Mouse (Mus musculus): Measurements from ENCODE around the gene Agtrap.
"Not testable (repeated sequence)": the region's sequence is repeated elsewhere in the genome, so short reads cannot be mapped to it uniquely, and the experiment has no call there.

Agtrap gene

GRCm38 (mm10) chr4:148074521-148075189 is 13.2 kb downstream of the Agtrap start:
- no peak for DNase-seq

DNA sequence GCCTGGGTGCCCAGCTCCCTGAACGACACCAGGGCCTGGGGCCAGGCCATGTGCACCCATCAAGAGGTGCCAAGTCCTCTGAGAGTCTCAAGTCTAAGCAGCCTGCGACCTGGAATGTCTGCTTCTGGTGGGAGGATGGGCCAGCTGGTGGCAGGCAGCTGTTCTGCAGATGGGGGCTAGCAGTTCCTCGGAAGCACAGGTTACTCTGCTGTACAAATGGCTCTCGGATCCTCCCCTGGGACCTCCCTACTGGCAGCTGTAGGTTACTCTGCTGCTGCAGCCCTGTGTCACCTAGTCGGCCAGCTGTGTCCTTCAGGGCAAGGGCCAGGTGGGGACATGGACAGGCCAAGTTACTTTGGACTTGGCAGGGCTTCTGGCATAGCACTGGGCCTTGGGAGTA is 16.3 kb downstream of the Agtrap start:
- no peak for DNase-seq

DNA sequence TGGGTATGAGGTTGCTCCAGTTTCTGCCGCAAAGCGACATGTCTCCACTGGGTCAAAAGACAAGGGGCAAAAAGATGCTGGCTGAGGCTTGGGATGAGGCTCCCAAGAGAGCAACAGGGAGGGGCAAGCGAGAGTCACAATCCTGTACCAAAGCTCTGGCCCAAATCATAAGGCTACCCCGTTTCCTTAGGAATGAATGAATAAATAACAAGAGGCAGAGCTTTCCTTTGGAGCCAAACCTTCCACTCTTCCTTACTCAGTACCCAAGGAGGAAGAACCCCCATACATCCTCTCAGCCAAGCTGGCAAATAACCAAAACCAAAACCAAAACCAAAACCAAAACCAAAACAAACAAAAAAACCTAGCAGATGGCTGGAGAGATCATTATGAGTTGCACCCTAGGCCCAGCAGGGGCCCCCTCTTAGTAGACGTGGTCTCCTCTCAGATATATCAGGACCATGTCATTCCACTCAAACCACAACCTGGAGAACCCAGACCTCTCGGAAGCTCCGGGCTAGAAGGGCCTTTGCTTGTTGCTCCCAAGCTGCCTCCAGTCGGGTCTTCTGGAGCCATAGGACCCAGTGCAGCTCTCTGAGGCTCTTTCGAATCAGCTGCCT is 18.1 kb downstream of the Agtrap start:
- DNase-seq, result no peak

DNA sequence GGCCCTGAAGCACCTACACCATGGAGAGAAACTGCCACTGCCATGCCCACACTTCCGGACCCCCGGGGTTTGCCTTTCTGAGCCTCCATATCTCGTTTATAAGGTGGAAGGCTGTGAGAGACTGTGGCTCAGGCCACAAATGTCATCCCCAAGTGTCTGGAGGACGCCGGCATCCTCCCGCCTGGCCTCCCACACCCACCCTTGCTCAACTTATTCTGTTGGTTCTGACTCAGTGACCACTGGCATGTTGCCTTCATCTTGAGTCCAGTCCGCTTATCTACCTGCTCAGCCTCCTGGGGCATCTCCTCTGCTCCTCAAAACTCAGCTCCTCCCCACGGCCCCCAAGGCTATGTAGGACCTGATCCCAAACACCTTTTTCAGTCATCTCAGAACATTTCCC is 20.5 kb downstream of the Agtrap start:
- no peak for DNase-seq

DNA sequence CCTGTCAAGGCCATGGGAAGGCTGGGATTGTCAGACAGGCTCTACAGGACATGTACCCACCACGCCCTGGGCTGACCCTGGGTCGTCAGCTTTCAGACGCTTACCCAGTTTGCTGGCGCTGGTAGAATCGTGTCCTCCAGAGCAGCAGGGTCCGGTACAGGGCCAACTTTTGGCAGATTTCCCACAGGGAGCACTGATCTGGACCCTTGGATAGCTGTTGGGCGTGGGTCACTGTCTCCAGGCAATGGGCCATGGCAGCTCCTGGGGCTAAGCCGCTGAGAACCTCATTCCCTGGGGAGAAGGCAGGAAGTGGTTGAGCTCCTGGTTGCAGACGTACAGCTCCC is 21.5 kb downstream of the Agtrap start:
- peak; percentile 78 for DNase-seq

DNA sequence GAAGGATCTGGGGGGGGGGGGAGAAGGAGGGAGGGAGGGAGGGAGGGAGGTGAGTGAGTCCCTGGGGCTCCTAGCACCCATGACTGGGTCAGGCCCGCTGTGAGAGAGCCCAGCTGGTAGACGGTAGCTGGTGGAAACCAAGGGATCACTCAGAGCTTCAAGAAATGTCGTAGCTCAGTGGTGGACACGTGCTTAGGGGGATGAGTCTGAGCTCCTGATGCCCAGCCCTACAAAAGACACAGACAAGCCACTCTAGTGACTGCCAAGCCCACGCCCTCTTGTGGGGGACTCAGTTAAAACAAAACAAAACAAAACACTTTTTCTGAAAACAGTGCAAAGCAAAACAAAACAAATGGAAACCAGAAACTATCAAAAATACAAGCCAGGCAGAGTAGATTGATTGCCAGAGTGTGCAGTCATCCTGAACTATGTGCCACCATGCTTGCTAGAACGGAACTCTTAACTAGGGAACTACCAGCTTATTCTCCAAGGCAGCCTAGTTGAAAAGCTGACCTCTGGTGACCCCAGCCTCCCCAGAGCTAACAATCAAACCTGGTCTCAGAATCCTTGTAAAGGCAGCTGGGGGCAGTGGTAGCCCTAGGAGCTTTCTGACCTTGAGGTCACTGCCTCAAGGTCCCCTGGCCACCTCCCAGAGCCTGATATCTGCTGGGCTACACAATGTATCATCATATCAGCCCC is 22.0 kb downstream of the Agtrap start:
- no peak for DNase-seq

- DNase-seq, result no peak
These were observed 26.7 kb downstream of the Agtrap start for GRCm38 (mm10) chr4:148061086-148061480.

DNA sequence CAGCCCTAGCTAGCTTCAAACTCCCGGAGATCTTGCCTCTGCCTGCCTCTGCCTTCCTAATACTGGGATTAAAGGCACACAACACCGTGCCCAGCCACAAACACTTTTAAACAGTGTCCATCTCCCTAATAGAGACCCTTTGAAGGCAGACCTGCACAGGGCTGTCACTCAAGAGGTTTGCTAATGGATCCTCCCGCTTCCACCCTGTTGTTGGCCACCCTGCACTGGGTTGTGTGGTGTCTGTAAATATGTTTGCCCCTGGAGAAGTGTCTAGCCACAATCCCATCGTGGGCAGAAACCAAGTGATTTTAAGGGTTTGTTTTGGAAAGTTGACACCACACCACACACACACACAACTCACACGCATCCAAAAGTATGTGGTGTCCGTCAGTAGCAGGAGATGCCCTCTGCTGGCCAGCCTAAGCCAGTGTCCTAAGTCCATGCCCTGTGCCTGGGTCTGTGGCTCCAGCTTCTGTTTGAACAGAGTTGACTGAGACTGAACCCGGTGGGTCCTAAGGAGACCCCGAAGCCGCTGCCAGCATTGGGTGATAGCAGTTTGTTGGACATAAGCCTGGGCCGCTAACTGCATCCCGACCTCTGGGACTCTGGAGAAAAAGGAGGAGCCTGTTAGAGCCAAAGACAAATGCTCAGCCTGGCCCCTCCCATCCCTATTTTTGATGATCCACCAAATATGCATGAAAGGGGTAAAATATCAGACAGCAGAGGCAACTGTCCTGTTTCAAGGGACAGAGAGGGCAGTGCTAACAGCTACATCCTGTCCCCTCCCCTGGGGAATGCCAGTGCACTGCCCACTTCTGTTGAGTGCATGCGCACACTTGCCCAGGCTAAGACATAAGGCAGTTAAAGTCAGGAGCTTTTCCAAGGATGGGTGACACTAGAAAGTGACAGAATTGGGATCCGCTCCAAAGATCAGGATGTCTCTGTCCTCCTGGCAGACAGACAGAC is 27.4 kb downstream of the Agtrap start:
- DNase-seq, result peak; percentile 71

- DNase-seq, result no peak
These were observed 28.8 kb downstream of the Agtrap start for GRCm38 (mm10) chr4:148058993-148059392.

GRCm38 (mm10) chr4:148058218-148058819 is 29.5 kb downstream of the Agtrap start:
- DNase-seq, result no peak

DNA sequence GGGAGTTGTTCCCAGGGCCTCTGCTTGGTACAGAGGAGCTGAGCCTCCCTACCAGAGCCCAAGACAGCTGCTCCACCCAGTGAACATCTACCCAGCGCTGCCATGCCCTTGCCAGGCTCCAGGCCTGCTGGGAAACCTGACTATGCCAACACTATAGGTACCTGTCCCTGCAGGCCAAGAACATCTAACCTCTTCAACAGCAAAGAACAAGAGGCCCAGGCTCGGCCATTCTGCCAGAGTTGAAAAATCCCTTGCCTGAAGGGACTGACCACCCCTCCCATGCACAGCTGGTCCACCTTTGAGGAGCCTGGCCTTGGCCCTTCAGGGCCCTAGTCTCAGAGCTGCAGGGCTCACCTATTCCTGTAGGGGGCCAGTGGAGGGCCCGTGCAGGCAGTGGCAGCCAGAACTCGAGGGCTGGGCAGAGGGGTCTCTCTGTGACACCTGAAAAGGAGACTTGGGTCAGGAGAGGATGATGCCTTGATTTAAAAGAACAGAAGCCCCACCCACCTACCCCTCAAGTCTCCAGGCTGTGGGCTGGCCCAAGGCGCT is 30.1 kb downstream of the Agtrap start:
- DNase-seq, result no peak

- DNase-seq, result peak; percentile 67
These were observed 31.0 kb downstream of the Agtrap start for GRCm38 (mm10) chr4:148056801-148057200.

- DNase-seq, result no peak
These were observed 31.6 kb downstream of the Agtrap start for GRCm38 (mm10) chr4:148056246-148056645.

GRCm38 (mm10) chr4:148054961-148055695 is 32.7 kb downstream of the Agtrap start:
- DNase-seq, result no peak

DNA sequence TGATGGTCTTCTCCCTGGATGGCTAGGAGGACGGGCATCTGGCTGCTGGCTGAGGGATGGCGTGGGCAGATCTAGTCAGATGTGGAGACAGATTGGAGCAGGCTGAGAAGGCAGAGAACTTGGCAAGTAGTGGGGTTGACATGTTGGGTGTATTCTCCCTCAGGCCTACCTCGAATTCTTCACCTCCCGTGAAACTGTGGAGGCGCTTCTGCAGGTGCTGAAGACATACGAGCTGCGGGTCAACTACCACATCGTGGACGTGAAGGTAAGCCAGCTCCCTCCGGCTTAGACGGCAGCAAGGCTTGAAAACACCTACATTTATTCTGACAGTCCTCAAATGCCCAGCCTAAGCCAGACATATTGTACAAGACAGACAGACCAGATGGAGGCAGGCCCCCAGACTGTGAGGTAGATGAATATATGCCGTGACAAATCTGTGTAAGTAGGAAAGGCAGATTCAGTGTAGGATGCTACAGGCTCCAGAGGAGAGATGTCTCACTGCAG is 34.4 kb downstream of the Agtrap start:
- no peak for DNase-seq

DNA sequence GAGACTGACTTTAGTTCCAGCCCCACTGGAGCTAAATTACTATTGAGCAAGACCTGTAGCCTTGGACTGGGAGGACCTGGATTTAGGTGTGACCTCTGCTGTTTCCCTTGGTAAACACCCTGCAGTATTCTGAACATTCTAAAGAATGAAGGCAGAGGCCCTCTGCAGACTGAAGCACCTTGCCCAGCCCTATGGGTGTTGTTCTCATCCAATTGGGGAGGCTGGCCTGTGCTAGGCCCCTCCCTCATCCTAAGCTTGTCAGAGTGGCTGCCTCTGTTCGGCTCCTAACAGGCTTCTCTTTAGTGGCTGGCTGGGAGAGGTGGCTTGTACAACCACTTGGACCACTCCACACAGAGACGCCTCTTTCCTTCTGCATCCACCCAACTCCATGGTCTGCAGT is 34.9 kb downstream of the Agtrap start:
- DNase-seq, result no peak

GRCm38 (mm10) chr4:148051886-148052285 is 35.9 kb downstream of the Agtrap start:
- DNase-seq, result no peak

GRCm38 (mm10) chr4:148051046-148051776 is 36.6 kb downstream of the Agtrap start:
- no peak for DNase-seq

- DNase-seq, result not testable (repeated sequence)
These were observed 37.4 kb downstream of the Agtrap start for GRCm38 (mm10) chr4:148050396-148050914.

DNA sequence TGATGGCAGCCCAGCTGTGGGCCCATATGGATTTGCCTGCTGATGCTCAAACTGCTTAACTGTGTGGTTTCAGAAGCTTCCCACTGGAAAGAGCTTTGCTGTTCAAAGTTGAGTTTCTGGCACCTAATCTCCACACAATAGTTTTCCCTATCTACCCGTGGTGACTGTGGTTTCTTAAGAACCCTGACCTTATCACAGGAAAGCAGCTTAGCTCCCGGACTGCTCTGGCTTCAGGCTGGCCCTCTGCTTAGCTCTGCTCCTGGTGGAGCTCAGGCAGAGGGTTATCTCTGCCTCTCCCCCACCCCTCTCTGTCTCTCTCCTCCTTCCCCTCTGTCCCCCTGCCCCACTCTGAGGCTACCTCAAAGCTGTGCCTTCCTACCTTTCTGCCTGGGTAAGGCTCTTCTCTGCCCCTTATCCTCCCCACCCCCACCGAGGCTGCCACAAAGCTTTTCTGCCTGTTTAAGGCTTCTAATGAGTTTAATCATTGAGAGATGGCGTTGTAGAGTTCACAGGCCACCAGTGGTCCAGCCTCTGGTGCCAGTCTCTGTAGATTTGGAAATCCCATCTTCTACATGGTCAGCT is 41.3 kb downstream of the Agtrap start:
- no peak for DNase-seq

Measured in kidney, postnatal 10 days (tissue).